Mouse (Mus musculus) heart, embryonic 11.5 days (tissue): ENCODE data around the gene Eno1. TPM values are rescaled to one million over a fixed set of nuclear protein-coding genes. Genes with fewer than 3 reads are reported as not detected.
"Not testable (repeated sequence)": the region's sequence is repeated elsewhere in the genome, so short reads cannot be mapped to it uniquely, and the experiment has no call there.

Experiments
- ATAC-seq: fragments of 200-750 bp; cut with Nextera tagmentation; replicated peaks from 2 replicates; pipeline ENCODE4 v1.8.0; 2017; ENCODE audit warnings: moderate library complexity; ENCODE audit not compliant: insufficient number of reproducible peaks, low FRiP score, low TSS enrichment
- H3K27ac ChIP-seq: fragments of 300-500 bp; sonication (generic); 2 replicates; pipeline ENCODE4 v1.5.1; 2014; ENCODE audit warnings: mild to moderate bottlenecking, low read depth, low read length
- H3K27me3 ChIP-seq: fragments of 300-500 bp; sonication (generic); 2 replicates; pipeline ENCODE4 v1.6.1; 2014; ENCODE audit warnings: mild to moderate bottlenecking, low read length, mixed read lengths; ENCODE audit not compliant: control insufficient read depth, insufficient read depth
- H3K36me3 ChIP-seq: fragments of 300-500 bp; sonication (generic); 2 replicates; pipeline ENCODE4 v1.6.1; 2014; ENCODE audit warnings: mild to moderate bottlenecking, low read length, moderate library complexity, mixed read lengths; ENCODE audit not compliant: control insufficient read depth, insufficient read depth
- H3K4me1 ChIP-seq: fragments of 300-500 bp; sonication (generic); 2 replicates; pipeline ENCODE4 v1.6.1; 2014; ENCODE audit warnings: low read length; ENCODE audit not compliant: control insufficient read depth, insufficient read depth
- H3K4me2 ChIP-seq: fragments of 300-500 bp; sonication (generic); 2 replicates; pipeline ENCODE4 v1.6.1; 2014; ENCODE audit warnings: mild to moderate bottlenecking, moderate library complexity
- H3K4me3 ChIP-seq: fragments of 300-500 bp; sonication (generic); 2 replicates; pipeline ENCODE4 v1.5.1; 2014; ENCODE audit warnings: low read depth, low read length
- H3K9ac ChIP-seq: fragments of 300-500 bp; sonication (generic); 2 replicates; pipeline ENCODE4 v1.6.1; 2014; ENCODE audit warnings: mild to moderate bottlenecking, low read depth, low read length, moderate library complexity
- H3K9me3 ChIP-seq: fragments of 300-500 bp; sonication (generic); replicated peaks from 2 replicates; pipeline ENCODE4 v1.6.1; 2016; ENCODE audit warnings: low read length; ENCODE audit not compliant: control insufficient read depth
- WGBS: fragments of 180-500 bp; shearing (Covaris S2); extraction: QIAGEN DNeasy Blood & Tissue Kit; methylation state at CpG from one replicate; pipeline ENCODE4 v1.1.7; 2014; ENCODE audit not compliant: insufficient replicate concordance; 5-methylcytosine and 5-hydroxymethylcytosine counted together
- polyA plus RNA-seq: library from polyadenylated mRNA; unstranded; fragments of >200 nt; fragmentation: Nextera tagmentation; extraction: Ambion mirVana; gene quantifications from 2 replicates; pipeline ENCODE4 v1.2.1, GENCODE M21; 2014

The Eno1 gene
- polyA plus RNA-seq, 1 experiment from 2014 or later, result 2,057 TPM

DNA sequence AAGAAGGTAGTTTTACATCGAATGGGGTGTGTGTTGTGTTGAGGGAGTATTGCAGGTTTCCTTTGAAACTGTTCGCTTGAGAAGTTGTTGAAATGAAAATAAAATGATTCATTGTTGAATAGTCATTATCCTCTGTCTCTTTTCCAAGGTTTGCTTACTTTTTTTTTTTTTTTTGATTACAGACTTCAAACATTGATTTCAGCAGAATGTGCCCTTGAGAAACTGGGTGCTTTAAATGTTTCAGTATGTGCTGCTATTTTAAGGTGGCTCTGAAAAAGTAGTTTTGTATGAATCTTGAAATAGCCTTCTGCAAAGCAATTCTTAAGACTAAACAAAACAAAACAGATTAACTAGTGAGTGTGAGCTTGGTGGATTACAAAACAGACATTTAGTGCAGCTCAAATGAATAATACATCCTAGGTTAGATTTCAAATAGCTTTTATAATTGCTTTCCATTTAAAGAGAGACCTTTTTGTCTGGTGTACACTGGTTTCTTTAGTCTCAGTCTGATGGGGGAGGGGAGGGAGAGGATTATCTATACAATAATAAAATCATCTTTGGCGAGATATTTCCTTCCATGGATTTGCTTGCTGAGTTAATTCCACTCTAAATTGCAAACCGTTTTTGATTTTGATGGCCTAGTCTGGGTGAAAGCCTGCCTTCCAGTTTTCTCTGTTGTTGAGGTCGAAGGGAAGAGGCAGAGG, 46.3 kb downstream of the Eno1 start:
- no peaks in the 10 kb centered on the region for H3K9me3 ChIP-seq
- H3K36me3 ChIP-seq, result no peaks in the 10 kb centered on the region
- H3K4me1 ChIP-seq, result peaks cover 23% of the 10 kb centered on the region
- 18% methylated on average over 5 of the region's 5 CpGs for WGBS
- peak overlapping the region; percentile 80 for H3K4me3 ChIP-seq
- H3K4me2 ChIP-seq, result peak overlapping the region; percentile 88
- H3K27me3 ChIP-seq, result no peaks in the 10 kb centered on the region
- peak overlapping the region; percentile 95; the same call in 1 of the 2 replicates for H3K27ac ChIP-seq
- H3K9ac ChIP-seq, result peak overlapping the region; percentile 90
- no peak for ATAC-seq

DNA sequence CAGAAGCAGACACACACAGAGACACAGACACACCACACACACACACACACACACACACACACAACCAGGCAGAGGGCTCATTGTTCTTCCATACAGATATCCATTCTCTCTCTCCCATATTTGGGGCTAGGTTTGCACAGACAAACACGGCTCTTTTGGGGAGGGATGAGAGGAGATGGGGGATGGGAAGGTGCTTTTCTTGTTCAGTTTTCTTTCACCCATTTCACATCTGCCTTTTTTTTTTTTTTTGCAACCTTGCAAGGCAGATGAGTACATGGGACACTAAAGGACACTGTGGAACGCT, 46.8 kb downstream of the Eno1 start:
- H3K4me2 ChIP-seq, result peak overlapping the region; percentile 88
- H3K9ac ChIP-seq, result 0 out of 2 replicates have a peak overlapping the region, but pooled peaks have one; percentile 40
- H3K27me3 ChIP-seq, result no peaks in the 10 kb centered on the region
- WGBS, result 14% methylated on average over 2 of the region's 2 CpGs
- H3K27ac ChIP-seq, result 0 out of 2 replicates have a peak overlapping the region, but pooled peaks have one; percentile 29
- peaks cover 25% of the 10 kb centered on the region for H3K4me1 ChIP-seq
- ATAC-seq, result no peak
- no peaks in the 10 kb centered on the region for H3K9me3 ChIP-seq
- no peaks in the 10 kb centered on the region for H3K36me3 ChIP-seq
- peak overlapping the region; percentile 80 for H3K4me3 ChIP-seq

DNA sequence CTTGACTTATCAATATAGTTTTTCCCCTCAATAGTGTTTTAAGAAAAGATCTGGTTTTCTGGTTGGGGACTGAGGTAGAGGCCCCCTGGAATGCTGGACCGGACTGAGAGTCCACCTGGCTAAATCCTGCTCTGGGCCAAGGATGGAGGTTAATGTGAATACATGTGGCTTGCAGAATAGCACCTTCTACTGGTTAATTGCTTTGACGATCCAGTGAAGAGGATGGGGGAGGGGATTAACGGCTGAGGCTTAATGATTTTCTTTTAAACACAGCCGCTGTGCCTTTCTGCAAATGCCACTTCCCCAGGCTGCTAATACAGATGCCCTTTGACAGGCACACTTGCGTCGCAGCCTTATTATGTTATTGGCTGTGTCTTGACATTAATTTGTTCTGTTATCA, 47.5 kb downstream of the Eno1 start:
- Histone ChIP-seq H3K36me3 (no peaks in the 10 kb centered on the region), H3K4me1 (peaks cover 32% of the 10 kb centered on the region), H3K4me2 (peak overlapping the region; percentile 88), H3K4me3 (peak overlapping the region; percentile 80; the same call in 1 of the 2 replicates), H3K9ac (no peak overlapping the region), H3K9me3 (no peaks in the 10 kb centered on the region), H3K27ac (no peak overlapping the region), H3K27me3 (no peaks in the 10 kb centered on the region)
- WGBS, result 19% methylated on average over 6 of the region's 6 CpGs
- no peak for ATAC-seq

DNA sequence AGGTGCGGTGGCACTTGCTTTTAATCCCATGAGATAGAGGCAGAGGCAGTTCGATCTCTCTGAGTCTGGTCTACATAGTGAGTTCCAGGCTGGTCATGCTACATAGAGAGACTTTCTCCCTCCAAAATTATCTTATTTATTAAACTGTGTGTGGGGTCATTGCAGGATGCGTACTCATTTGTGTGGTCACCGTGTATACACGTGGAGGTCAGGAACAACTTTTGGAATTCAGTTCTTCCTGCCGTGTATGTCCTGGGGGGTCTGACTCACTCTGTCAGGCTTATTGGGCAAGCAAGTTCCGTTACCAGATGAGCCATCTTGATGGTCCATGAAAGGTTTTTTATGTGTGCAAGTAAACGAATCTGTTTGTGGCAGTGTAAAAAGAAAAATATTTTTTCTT, 50.5 kb downstream of the Eno1 start:
- 88% methylated on average over 8 of the region's 8 CpGs for WGBS
- Histone ChIP-seq H3K27ac (no peak overlapping the region), H3K27me3 (no peaks in the 10 kb centered on the region), H3K9me3 (no peaks in the 10 kb centered on the region), H3K4me2 (no peak overlapping the region), H3K36me3 (peaks cover 3% of the 10 kb centered on the region; the same call in 1 of the 2 replicates), H3K4me3 (no peak overlapping the region), H3K4me1 (peaks cover 33% of the 10 kb centered on the region), H3K9ac (no peak overlapping the region)
- no peak for ATAC-seq

DNA sequence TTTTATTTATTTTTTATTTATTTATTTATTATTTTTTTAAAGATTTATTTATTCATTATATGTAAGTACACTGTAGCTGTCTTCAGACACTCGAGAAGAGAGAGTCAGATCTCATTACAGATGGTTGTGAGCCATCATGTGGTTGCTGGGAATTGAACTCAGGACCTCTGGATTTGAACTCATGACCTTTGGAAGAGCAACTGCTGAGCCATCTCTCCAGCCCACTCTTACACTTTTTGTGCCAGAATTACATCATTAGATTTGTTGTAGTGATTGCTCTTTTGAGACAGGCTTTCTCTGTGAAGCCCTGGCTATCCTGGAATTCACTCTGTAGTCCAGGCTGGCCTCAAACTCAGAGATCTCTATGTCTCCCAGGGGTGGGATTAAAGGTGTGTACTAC, 50.9 kb downstream of the Eno1 start:
- not testable (repeated sequence) for H3K4me2 ChIP-seq, H3K36me3 ChIP-seq, H3K9me3 ChIP-seq, H3K27ac ChIP-seq, H3K27me3 ChIP-seq, H3K4me3 ChIP-seq, H3K9ac ChIP-seq, ATAC-seq
- WGBS, result 70% methylated on average over 1 of the region's 1 CpGs
- H3K4me1 ChIP-seq, result peaks cover 33% of the 10 kb centered on the region

DNA sequence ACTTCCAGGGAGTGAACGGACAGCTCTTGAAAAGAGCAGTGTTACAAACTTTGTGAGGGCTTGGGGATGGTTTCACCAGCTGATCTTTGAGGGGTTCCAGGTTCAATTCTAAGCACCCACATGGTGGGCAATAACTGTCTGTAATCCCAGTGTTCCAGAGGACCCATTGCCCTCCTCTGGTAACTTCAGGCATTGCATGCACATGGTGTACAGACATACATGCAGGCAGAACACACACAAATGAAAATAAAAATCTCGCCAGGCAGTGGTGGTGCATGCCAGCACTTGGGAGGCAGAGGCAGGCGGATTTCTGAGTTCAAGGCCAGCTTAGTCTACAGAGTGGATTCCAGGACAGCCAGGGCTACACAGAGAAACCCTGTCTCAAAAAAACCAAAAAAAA, 55.4 kb downstream of the Eno1 start:
- no peak overlapping the region for H3K9ac ChIP-seq
- WGBS, result 95% methylated on average over 3 of the region's 3 CpGs
- H3K4me2 ChIP-seq, result no peak overlapping the region
- no peak for ATAC-seq
- no peak overlapping the region for H3K4me3 ChIP-seq
- H3K27me3 ChIP-seq, result no peaks in the 10 kb centered on the region
- peaks cover 3% of the 10 kb centered on the region; the same call in 1 of the 2 replicates for H3K36me3 ChIP-seq
- H3K27ac ChIP-seq, result no peak overlapping the region
- peaks cover 15% of the 10 kb centered on the region for H3K4me1 ChIP-seq
- no peaks in the 10 kb centered on the region for H3K9me3 ChIP-seq

DNA sequence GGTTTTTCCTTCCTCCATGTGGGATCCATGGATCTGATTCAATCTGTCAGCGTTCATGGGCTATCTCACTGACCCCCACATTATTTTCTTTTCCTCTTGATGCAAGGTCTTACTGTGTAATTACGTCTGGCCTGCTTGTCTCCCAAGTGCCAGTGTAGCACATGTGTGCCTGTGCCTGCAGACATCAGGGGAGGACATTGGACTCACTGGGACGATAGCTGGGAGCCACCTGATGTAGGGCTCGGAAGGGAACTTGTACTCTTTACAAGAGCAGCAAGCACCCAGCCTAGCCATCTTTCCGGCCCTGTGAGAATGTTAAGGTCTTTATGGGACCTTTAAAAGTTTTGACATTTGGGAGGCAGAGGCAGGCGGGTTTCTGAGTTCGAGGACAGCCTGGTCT, 58.3 kb downstream of the Eno1 start:
- 91% methylated on average over 7 of the region's 7 CpGs for WGBS
- Histone ChIP-seq H3K27ac (no peak overlapping the region), H3K9ac (no peak overlapping the region), H3K27me3 (no peaks in the 10 kb centered on the region), H3K4me3 (no peak overlapping the region), H3K36me3 (peaks cover 3% of the 10 kb centered on the region; the same call in 1 of the 2 replicates), H3K4me1 (no peaks in the 10 kb centered on the region), H3K4me2 (no peak overlapping the region), H3K9me3 (no peaks in the 10 kb centered on the region)
- ATAC-seq, result no peak

DNA sequence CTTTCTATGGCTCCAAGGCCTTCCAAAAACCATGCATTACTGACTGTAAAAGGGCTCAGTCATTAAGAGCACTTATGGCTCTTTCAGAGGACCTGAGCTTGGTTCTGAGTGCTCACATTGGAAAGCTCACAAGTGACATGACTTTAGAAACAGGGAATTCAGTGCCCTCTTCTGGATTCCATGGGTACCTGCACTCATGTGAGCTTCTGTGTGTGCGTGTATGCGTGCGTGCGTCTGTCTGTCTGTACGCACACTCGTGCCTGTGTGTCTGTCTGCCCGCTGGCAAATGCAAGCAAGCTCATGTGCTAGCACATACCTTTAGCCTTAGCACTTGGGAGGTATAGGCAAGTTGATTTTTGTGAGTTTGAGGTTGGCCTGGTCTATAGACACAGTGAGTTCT, 59.4 kb downstream of the Eno1 start:
- Histone ChIP-seq H3K27ac (no peak overlapping the region), H3K9ac (no peak overlapping the region), H3K4me1 (no peaks in the 10 kb centered on the region), H3K27me3 (no peaks in the 10 kb centered on the region), H3K36me3 (no peaks in the 10 kb centered on the region; the same call in 1 of the 2 replicates), H3K4me2 (no peak overlapping the region), H3K4me3 (no peak overlapping the region), H3K9me3 (no peaks in the 10 kb centered on the region)
- WGBS, result 97% methylated on average over 7 of the region's 7 CpGs
- ATAC-seq, result no peak
